Comparison of ENCODE assay signal across 8 mouse cellular contexts in genomic region chr4:142077572-142078271, GRCm38 (mm10). TPM values are rescaled to one million over a fixed set of nuclear protein-coding genes. Genes with fewer than 3 reads are reported as not detected.
DNase-seq lines count a peak whose midpoint lies in the region; ATAC-seq and TF ChIP-seq lines count a peak whose summit lies in the region.

No protein-coding gene starts in this region.

- peak; percentile 28; the same call in 1 of the 2 replicates for ATAC-seq in forebrain, postnatal 0 days
- no peak for ATAC-seq in forebrain, embryonic 13.5 days
- peak; percentile 42; the same call in 1 of the 2 replicates for ATAC-seq in heart, embryonic 15.5 days (replicated peaks; ENCODE audit: insufficient number of reproducible peaks, insufficient read depth, low FRiP score, low read depth)
- 0 out of 2 replicates have a peak, but pooled peaks have one; percentile 9 for ATAC-seq in limb, embryonic 13.5 days (ENCODE audit: low FRiP score, low read depth)
- no peak; the same call in 1 of the 2 replicates for ATAC-seq in stomach, embryonic 16.5 days (ENCODE audit: insufficient read depth, low FRiP score)

- WGBS in forebrain, postnatal 0 days = 29% methylated on average over 18 of the region's 18 CpGs
- 51% methylated on average over 18 of the region's 18 CpGs for WGBS in forebrain, embryonic 13.5 days
- WGBS in heart, embryonic 15.5 days = 17% methylated on average over 18 of the region's 18 CpGs
- WGBS in limb, embryonic 13.5 days = 32% methylated on average over 18 of the region's 18 CpGs
- WGBS in stomach, embryonic 16.5 days = 26% methylated on average over 18 of the region's 18 CpGs

- DNase-seq in forebrain, postnatal 0 days = no peak
- DNase-seq in testis, postnatal 10 days (ENCODE audit: low spot score) = no peak
- DNase-seq in embryo, embryonic 10.5 days (ENCODE audit: low spot score) = no peak

- no peak for TF ChIP-seq CTCF in forebrain, postnatal 0 days (IDR thresholded peaks at IDR 0.05; ENCODE audit: low read depth)
- no peak for TF ChIP-seq CTCF in testis, adult 2 months (IDR thresholded peaks at IDR 0.05; ENCODE audit: control insufficient read depth, insufficient read depth, insufficient replicate concordance, low read depth, low read length)

- H3K9ac ChIP-seq in forebrain, postnatal 0 days = no peak overlapping the region
- H3K9ac ChIP-seq in forebrain, embryonic 13.5 days = no peak overlapping the region
- H3K9ac ChIP-seq in heart, embryonic 15.5 days = peak overlapping the region; percentile 38
- H3K9ac ChIP-seq in limb, embryonic 13.5 days = no peak overlapping the region
- peak overlapping the region; percentile 51; the same call in 1 of the 2 replicates for H3K9ac ChIP-seq in stomach, embryonic 16.5 days (ENCODE audit: low read length)

- no peaks in the 10 kb centered on the region for H3K36me3 ChIP-seq in forebrain, postnatal 0 days (ENCODE audit: insufficient read depth)
- H3K36me3 ChIP-seq in forebrain, embryonic 13.5 days (ENCODE audit: poor library complexity, severe bottlenecking) = no peaks in the 10 kb centered on the region
- H3K36me3 ChIP-seq in testis, adult 2 months (ENCODE audit: control insufficient read depth, insufficient read depth, low read length) = no peaks in the 10 kb centered on the region
- no peaks in the 10 kb centered on the region for H3K36me3 ChIP-seq in heart, embryonic 15.5 days
- H3K36me3 ChIP-seq in limb, embryonic 13.5 days = no peaks in the 10 kb centered on the region
- no peaks in the 10 kb centered on the region for H3K36me3 ChIP-seq in stomach, embryonic 16.5 days (ENCODE audit: control insufficient read depth, insufficient read depth, low read length)

- no peak overlapping the region for H3K4me2 ChIP-seq in forebrain, postnatal 0 days (ENCODE audit: low read depth)
- no peak overlapping the region for H3K4me2 ChIP-seq in forebrain, embryonic 13.5 days
- peak overlapping the region; percentile 42 for H3K4me2 ChIP-seq in heart, embryonic 15.5 days
- peak overlapping the region; percentile 42 for H3K4me2 ChIP-seq in limb, embryonic 13.5 days (replicated peaks)
- H3K4me2 ChIP-seq in stomach, embryonic 16.5 days (ENCODE audit: low read depth, low read length) = peak overlapping the region; percentile 39

- H3K4me3 ChIP-seq in forebrain, postnatal 0 days (ENCODE audit: low read depth, low read length) = no peak overlapping the region
- H3K4me3 ChIP-seq in forebrain, embryonic 13.5 days = no peak overlapping the region
- no peak overlapping the region for H3K4me3 ChIP-seq in testis, adult 2 months (ENCODE audit: control insufficient read depth, low read depth, low read length)
- H3K4me3 ChIP-seq in heart, embryonic 15.5 days = peak overlapping the region; percentile 13; the same call in 1 of the 2 replicates
- no peak overlapping the region for H3K4me3 ChIP-seq in limb, embryonic 13.5 days
- H3K4me3 ChIP-seq in stomach, embryonic 16.5 days (replicated peaks; ENCODE audit: low read length) = peak overlapping the region; percentile 17

- no peak for TF ChIP-seq POLR2A in testis, adult 2 months (IDR thresholded peaks at IDR 0.05; ENCODE audit: control insufficient read depth, low read depth, low read length)

- H3K9me3 ChIP-seq in forebrain, postnatal 0 days (ENCODE audit: low read length) = no peaks in the 10 kb centered on the region
- H3K9me3 ChIP-seq in forebrain, embryonic 13.5 days (replicated peaks) = no peaks in the 10 kb centered on the region
- no peaks in the 10 kb centered on the region for H3K9me3 ChIP-seq in heart, embryonic 15.5 days (replicated peaks)
- no peaks in the 10 kb centered on the region for H3K9me3 ChIP-seq in limb, embryonic 13.5 days
- no peaks in the 10 kb centered on the region for H3K9me3 ChIP-seq in stomach, embryonic 16.5 days (replicated peaks; ENCODE audit: control insufficient read depth, low read length)

- H3K27me3 ChIP-seq in forebrain, postnatal 0 days (ENCODE audit: insufficient read depth, low read length) = peaks cover 4% of the 10 kb centered on the region; the same call in 1 of the 2 replicates
- H3K27me3 ChIP-seq in forebrain, embryonic 13.5 days = peaks cover 16% of the 10 kb centered on the region
- H3K27me3 ChIP-seq in testis, adult 2 months (ENCODE audit: control insufficient read depth, insufficient read depth, low read length) = no peaks in the 10 kb centered on the region
- no peaks in the 10 kb centered on the region for H3K27me3 ChIP-seq in heart, embryonic 15.5 days
- 0 out of 2 replicates have a peak, but pooled peaks cover 5% of the 10 kb centered on the region for H3K27me3 ChIP-seq in limb, embryonic 13.5 days
- H3K27me3 ChIP-seq in stomach, embryonic 16.5 days (ENCODE audit: control insufficient read depth, insufficient read depth, low read length) = no peaks in the 10 kb centered on the region

- H3K27ac ChIP-seq in forebrain, postnatal 0 days (ENCODE audit: low read depth, low read length) = peak overlapping the region; percentile 21; the same call in 1 of the 2 replicates
- H3K27ac ChIP-seq in forebrain, embryonic 13.5 days = no peak overlapping the region
- peak overlapping the region; percentile 10; the same call in 1 of the 2 replicates for H3K27ac ChIP-seq in testis, adult 2 months (ENCODE audit: control insufficient read depth, insufficient read depth, low read depth, low read length)
- peak overlapping the region; percentile 84 for H3K27ac ChIP-seq in heart, embryonic 15.5 days
- H3K27ac ChIP-seq in limb, embryonic 13.5 days = no peak overlapping the region
- H3K27ac ChIP-seq in stomach, embryonic 16.5 days (ENCODE audit: low read length) = peak overlapping the region; percentile 78

- H3K4me1 ChIP-seq in forebrain, postnatal 0 days (ENCODE audit: insufficient read depth) = no peaks in the 10 kb centered on the region
- H3K4me1 ChIP-seq in forebrain, embryonic 13.5 days = peaks cover 16% of the 10 kb centered on the region
- H3K4me1 ChIP-seq in testis, adult 2 months (ENCODE audit: control insufficient read depth, insufficient read depth, low read length) = 0 out of 2 replicates have a peak, but pooled peaks cover 2% of the 10 kb centered on the region
- peaks cover 84% of the 10 kb centered on the region for H3K4me1 ChIP-seq in heart, embryonic 15.5 days (replicated peaks)
- H3K4me1 ChIP-seq in limb, embryonic 13.5 days = peaks cover 73% of the 10 kb centered on the region
- H3K4me1 ChIP-seq in stomach, embryonic 16.5 days (ENCODE audit: control insufficient read depth, insufficient read depth, low read length) = peaks cover 64% of the 10 kb centered on the region

RNA-seq across cellular contexts. Expression of gene Tmem51, which starts 6.4 kb away (rescaled TPM):
- total RNA-seq in forebrain, postnatal 0 days (2014; rRNA removed) = 3.5 and 5.7 TPM in 2 replicates
- polyA plus RNA-seq in forebrain, postnatal 0 days (2015; fragmentation: Nextera tagmentation; extraction: Ambion mirVana) = 6.1 and 7.4 TPM in 2 replicates
- polyA plus RNA-seq in forebrain, embryonic 13.5 days (2015; fragmentation: Nextera tagmentation; extraction: Ambion mirVana) = 3.4 and 4.5 TPM in 2 replicates
- 2.3 and 2.9 TPM in 2 replicates for polyA plus RNA-seq in testis, adult 2 months (2012; rRNA removed)
- polyA plus RNA-seq in heart, embryonic 15.5 days (2015; fragmentation: Nextera tagmentation; extraction: Ambion mirVana) = 36.7 and 40.7 TPM in 2 replicates
- polyA plus RNA-seq in limb, embryonic 13.5 days (2015; fragmentation: Nextera tagmentation; extraction: Ambion mirVana) = 14.2 and 14.5 TPM in 2 replicates
- 79.2 and 87.9 TPM in 2 replicates for polyA plus RNA-seq in stomach, embryonic 16.5 days (2015; fragmentation: Nextera tagmentation; extraction: Ambion mirVana)

Comparison
In these comparisons a context has a peak if more than half of its experiments do, and no peak if none do; other contexts are left out.
1. ATAC-seq: peak in forebrain, postnatal 0 days (single experiment), heart, embryonic 15.5 days (single experiment) and limb, embryonic 13.5 days (single experiment); none in forebrain, embryonic 13.5 days (single experiment) and stomach, embryonic 16.5 days (single experiment).
2. H3K27ac ChIP-seq: peak in forebrain, postnatal 0 days (single experiment), testis, adult 2 months (single experiment), heart, embryonic 15.5 days (single experiment) and stomach, embryonic 16.5 days (single experiment); none in forebrain, embryonic 13.5 days (single experiment) and limb, embryonic 13.5 days (single experiment).
3. H3K4me2 ChIP-seq: peak in heart, embryonic 15.5 days (single experiment), limb, embryonic 13.5 days (single experiment) and stomach, embryonic 16.5 days (single experiment); none in forebrain, postnatal 0 days (single experiment) and forebrain, embryonic 13.5 days (single experiment).
4. H3K4me3 ChIP-seq: peak in heart, embryonic 15.5 days (single experiment) and stomach, embryonic 16.5 days (single experiment); none in forebrain, postnatal 0 days (single experiment), forebrain, embryonic 13.5 days (single experiment), testis, adult 2 months (single experiment) and limb, embryonic 13.5 days (single experiment).
5. H3K9ac ChIP-seq: peak in heart, embryonic 15.5 days (single experiment) and stomach, embryonic 16.5 days (single experiment); none in forebrain, postnatal 0 days (single experiment), forebrain, embryonic 13.5 days (single experiment) and limb, embryonic 13.5 days (single experiment).